Mouse (Mus musculus) intestine, postnatal 0 days (tissue): ENCODE measurements around the gene Kif24. TPM values are rescaled to one million over a fixed set of nuclear protein-coding genes. Genes with fewer than 3 reads are reported as not detected.

Experiments
- ATAC-seq: fragments of 200-750 bp; cut with Nextera tagmentation; 2 replicates; pipeline ENCODE4 v1.8.0; 2017; ENCODE audit warnings: mild to moderate bottlenecking, moderate TSS enrichment, moderate library complexity
- H3K27ac ChIP-seq: fragments of 300-500 bp; sonication (generic); 2 replicates; pipeline ENCODE4 v1.5.1; 2014; ENCODE audit warnings: mild to moderate bottlenecking, low read depth, low read length, moderate library complexity
- H3K27me3 ChIP-seq: fragments of 300-500 bp; sonication (generic); replicated peaks from 2 replicates; pipeline ENCODE4 v1.6.1; 2014; ENCODE audit warnings: low read length, mixed read lengths; ENCODE audit not compliant: control insufficient read depth, insufficient read depth
- H3K36me3 ChIP-seq: fragments of 300-500 bp; sonication (generic); 2 replicates; pipeline ENCODE4 v1.6.1; 2014; ENCODE audit warnings: mild to moderate bottlenecking, moderate library complexity; ENCODE audit not compliant: control insufficient read depth, insufficient read depth
- H3K4me1 ChIP-seq: fragments of 300-500 bp; sonication (generic); replicated peaks from 2 replicates; pipeline ENCODE4 v1.6.1; 2014; ENCODE audit warnings: antibody characterized with exemption, low read length, mixed read lengths; ENCODE audit not compliant: control insufficient read depth, insufficient read depth
- H3K4me2 ChIP-seq: fragments of 300-500 bp; sonication (generic); replicated peaks from 2 replicates; pipeline ENCODE4 v1.6.1; 2014; ENCODE audit warnings: low read depth, mild to moderate bottlenecking, moderate library complexity
- H3K4me3 ChIP-seq: fragments of 300-500 bp; sonication (generic); 2 replicates; pipeline ENCODE4 v1.5.1; 2014; ENCODE audit warnings: low read depth, low read length
- H3K9ac ChIP-seq: fragments of 300-500 bp; sonication (generic); 2 replicates; pipeline ENCODE4 v1.6.1; 2014; ENCODE audit warnings: mild to moderate bottlenecking, low read depth, low read length
- H3K9me3 ChIP-seq: fragments of 300-500 bp; sonication (generic); 2 replicates; pipeline ENCODE4 v1.6.1; 2016; ENCODE audit warnings: mixed run types; ENCODE audit not compliant: control insufficient read depth
- CTCF ChIP-seq: sonication (generic); IDR thresholded peaks from 2 replicates; pipeline ENCODE4 v1.5.1; 2016; ENCODE audit warnings: low read depth, mild to moderate bottlenecking, control low read depth, antibody characterized with exemption, moderate library complexity
- WGBS: fragments of 180-500 bp; shearing (Covaris S2); extraction: QIAGEN DNeasy Blood & Tissue Kit; methylation state at CpG from one replicate; pipeline ENCODE4 v1.1.7; 2014; 5-methylcytosine and 5-hydroxymethylcytosine counted together
- polyA plus RNA-seq: library from polyadenylated mRNA; unstranded; fragments of >200 nt; fragmentation: Nextera tagmentation; extraction: Ambion mirVana; gene quantifications from 2 replicates; pipeline ENCODE4 v1.2.1, GENCODE M21; 2015

The Kif24 gene
- polyA plus RNA-seq, 1 experiment from 2014 or later = 1.3 TPM

GRCm38 (mm10) chr4:41506156-41506555 is 41.5 kb upstream of the Kif24 start:
- Histone ChIP-seq H3K9ac (no peak overlapping the region), H3K27ac (no peak overlapping the region)
- WGBS = 15% methylated on average over 13 of the region's 13 CpGs

GRCm38 (mm10) chr4:41505131-41505551 is 40.5 kb upstream of the Kif24 start:
- no peak overlapping the region for H3K4me3 ChIP-seq
- no peaks in the 10 kb centered on the region for H3K36me3 ChIP-seq
- H3K27ac ChIP-seq = no peak overlapping the region
- peak; percentile 63 for TF ChIP-seq CTCF
- peaks cover 6% of the 10 kb centered on the region; the same call in 1 of the 2 replicates for H3K4me1 ChIP-seq
- no peak overlapping the region for H3K9ac ChIP-seq
- 59% methylated on average over 11 of the region's 11 CpGs for WGBS
- peaks cover 4% of the 10 kb centered on the region; the same call in 1 of the 2 replicates for H3K27me3 ChIP-seq
- no peaks in the 10 kb centered on the region for H3K9me3 ChIP-seq
- H3K4me2 ChIP-seq = no peak overlapping the region
- ATAC-seq = no peak

More at GRCm38 (mm10) chr4:41506156-41506555, 41.5 kb upstream of the Kif24 start:
- TF ChIP-seq CTCF = peak; percentile 84
- Histone ChIP-seq H3K4me2 (peak overlapping the region; percentile 94), H3K4me3 (peak overlapping the region; percentile 50), H3K36me3 (no peaks in the 10 kb centered on the region), H3K27me3 (peaks cover 4% of the 10 kb centered on the region; the same call in 1 of the 2 replicates), H3K4me1 (peaks cover 6% of the 10 kb centered on the region; the same call in 1 of the 2 replicates), H3K9me3 (no peaks in the 10 kb centered on the region)
- no peak for ATAC-seq

GRCm38 (mm10) chr4:41504325-41504724 is 39.6 kb upstream of the Kif24 start:
- no peaks in the 10 kb centered on the region for H3K9me3 ChIP-seq
- H3K9ac ChIP-seq = no peak overlapping the region
- peaks cover 5% of the 10 kb centered on the region; the same call in 1 of the 2 replicates for H3K36me3 ChIP-seq
- no peak for ATAC-seq
- peaks cover 9% of the 10 kb centered on the region; the same call in 1 of the 2 replicates for H3K27me3 ChIP-seq
- no peak overlapping the region for H3K27ac ChIP-seq
- H3K4me1 ChIP-seq = peaks cover 8% of the 10 kb centered on the region; the same call in 1 of the 2 replicates
- 74% methylated on average over 5 of the region's 5 CpGs for WGBS
- H3K4me3 ChIP-seq = no peak overlapping the region
- no peak overlapping the region for H3K4me2 ChIP-seq
- TF ChIP-seq CTCF = peak; percentile 54

GRCm38 (mm10) chr4:41502986-41503412 is 38.3 kb upstream of the Kif24 start, which contains the start of gene AI464131:
Gene AI464131 (minus strand): TSS chr4:41503076.
- peak; percentile 94 for ATAC-seq
- Histone ChIP-seq H3K4me1 (peaks cover 8% of the 10 kb centered on the region; the same call in 1 of the 2 replicates), H3K9ac (peak within 1 kb of the TSS; percentile 56), H3K4me2 (peak within 1 kb of the TSS; percentile 80), H3K4me3 (peak within 1 kb of the TSS; percentile 51), H3K9me3 (no peaks in the 10 kb centered on the region), H3K27me3 (peaks cover 19% of the 10 kb centered on the region), H3K36me3 (peaks cover 18% of the 10 kb centered on the region), H3K27ac (peak within 1 kb of the TSS; percentile 22; the same call in 1 of the 2 replicates)
- WGBS = 2% methylated on average over 17 of the region's 18 CpGs
- TF ChIP-seq CTCF = peak; percentile 40

GRCm38 (mm10) chr4:41502171-41502940 is 37.7 kb upstream of the Kif24 start:
- H3K4me1 ChIP-seq = peaks cover 8% of the 10 kb centered on the region; the same call in 1 of the 2 replicates
- H3K4me3 ChIP-seq = peak overlapping the region; percentile 51
- peak overlapping the region; percentile 56 for H3K9ac ChIP-seq
- H3K9me3 ChIP-seq = no peaks in the 10 kb centered on the region
- H3K27ac ChIP-seq = peak overlapping the region; percentile 22; the same call in 1 of the 2 replicates
- 11% methylated on average over 20 of the region's 20 CpGs for WGBS
- no peak for TF ChIP-seq CTCF
- H3K4me2 ChIP-seq = peak overlapping the region; percentile 80
- ATAC-seq = peak; percentile 31
- H3K27me3 ChIP-seq = peaks cover 21% of the 10 kb centered on the region
- H3K36me3 ChIP-seq = peaks cover 25% of the 10 kb centered on the region

GRCm38 (mm10) chr4:41500787-41501186 is 36.1 kb upstream of the Kif24 start:
- H3K4me1 ChIP-seq = 0 out of 2 replicates have a peak, but pooled peaks cover 2% of the 10 kb centered on the region
- peaks cover 21% of the 10 kb centered on the region for H3K27me3 ChIP-seq
- 46% methylated on average over 4 of the region's 4 CpGs for WGBS
- H3K36me3 ChIP-seq = peaks cover 34% of the 10 kb centered on the region
- H3K9ac ChIP-seq = no peak overlapping the region
- H3K4me3 ChIP-seq = no peak overlapping the region
- no peaks in the 10 kb centered on the region for H3K9me3 ChIP-seq
- peak overlapping the region; percentile 60; the same call in 1 of the 2 replicates for H3K27ac ChIP-seq
- H3K4me2 ChIP-seq = peak overlapping the region; percentile 80
- ATAC-seq = no peak
- no peak for TF ChIP-seq CTCF
